Mouse (Mus musculus) liver, adult 2 months (tissue): ENCODE measurements around the gene Ntsr1.

Experiments used
- CTCF ChIP-seq: fragments of 200-500 bp; IDR thresholded peaks from 2 replicates; pipeline ENCODE4 v1.5.1; 2011; ENCODE audit warnings: low read depth, low read length, control low read depth
- POLR2A ChIP-seq: fragments of 200-500 bp; IDR thresholded peaks from 2 replicates; pipeline ENCODE4 v1.6.1; 2011; ENCODE audit warnings: low read length, control low read depth; ENCODE audit not compliant: insufficient read depth; ENCODE audit errors: extremely low read depth

GRCm38 (mm10) chr2:180543675-180544074, 43.9 kb downstream of the Ntsr1 start:
- no peak for TF ChIP-seq CTCF
- no peak for TF ChIP-seq POLR2A
